Mouse (Mus musculus) induced T-regulatory cell, adult 2 months (primary cell): ENCODE measurements around the gene Tm2d3.

Experiments used
- DNase-seq: peaks from one replicate; pipeline ENCODE4 v3.0.0-alpha.2; 2012; ENCODE audit warnings: low read depth

Tm2d3 gene

GRCm38 (mm10) chr7:65690869-65691268, at the start of gene Tm2d3:
Gene Tm2d3, plus strand, starts transcription at chr7:65691169.
- no peak for DNase-seq

DNA sequence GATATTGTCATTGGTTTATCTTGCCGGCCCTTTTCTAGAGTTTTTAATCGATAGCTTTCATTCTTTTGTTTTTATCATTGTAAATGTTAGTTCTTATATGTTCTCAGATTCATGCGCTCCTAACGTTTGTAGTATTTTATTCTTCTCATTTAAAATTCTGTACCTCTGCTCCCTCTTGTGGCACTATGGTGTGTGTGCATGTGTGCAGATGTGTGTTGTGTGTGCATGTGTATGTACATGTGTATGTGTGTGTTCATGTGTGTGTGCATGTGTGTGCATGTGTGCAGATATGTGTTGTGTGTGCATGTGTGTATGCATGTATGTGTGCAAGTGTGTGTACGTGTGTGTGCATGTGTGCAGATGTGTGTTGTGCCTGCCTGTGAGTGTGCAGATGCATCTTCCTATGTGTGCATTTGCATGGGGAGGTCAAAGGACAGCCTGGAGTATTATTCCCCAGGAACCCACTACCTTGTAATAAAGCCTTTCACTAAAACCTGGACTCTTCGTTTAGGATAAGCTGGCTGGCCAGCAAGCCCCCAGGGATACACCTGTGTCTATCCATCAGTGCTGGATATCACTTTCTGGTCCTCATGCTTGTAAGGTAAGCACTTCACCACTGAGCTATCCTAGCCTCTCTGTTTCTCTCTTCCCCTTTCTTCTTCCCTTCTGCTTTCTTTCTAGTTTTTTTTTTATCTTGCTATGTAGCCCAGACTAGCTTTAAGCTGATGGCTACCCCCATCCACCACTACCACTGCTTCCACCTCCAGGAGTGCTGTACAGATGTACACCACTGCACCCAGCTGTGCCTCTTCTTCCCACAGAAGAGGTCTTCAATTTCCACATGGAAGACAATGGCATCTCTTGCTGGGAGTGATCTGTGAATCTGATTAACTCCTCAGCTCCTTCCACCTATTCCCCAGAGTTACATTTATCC, 48.3 kb upstream of the Tm2d3 start:
- peak; percentile 43 for DNase-seq

- DNase-seq, result no peak
Observed at GRCm38 (mm10) chr7:65643861-65644421, 47.0 kb upstream of the Tm2d3 start.

DNA sequence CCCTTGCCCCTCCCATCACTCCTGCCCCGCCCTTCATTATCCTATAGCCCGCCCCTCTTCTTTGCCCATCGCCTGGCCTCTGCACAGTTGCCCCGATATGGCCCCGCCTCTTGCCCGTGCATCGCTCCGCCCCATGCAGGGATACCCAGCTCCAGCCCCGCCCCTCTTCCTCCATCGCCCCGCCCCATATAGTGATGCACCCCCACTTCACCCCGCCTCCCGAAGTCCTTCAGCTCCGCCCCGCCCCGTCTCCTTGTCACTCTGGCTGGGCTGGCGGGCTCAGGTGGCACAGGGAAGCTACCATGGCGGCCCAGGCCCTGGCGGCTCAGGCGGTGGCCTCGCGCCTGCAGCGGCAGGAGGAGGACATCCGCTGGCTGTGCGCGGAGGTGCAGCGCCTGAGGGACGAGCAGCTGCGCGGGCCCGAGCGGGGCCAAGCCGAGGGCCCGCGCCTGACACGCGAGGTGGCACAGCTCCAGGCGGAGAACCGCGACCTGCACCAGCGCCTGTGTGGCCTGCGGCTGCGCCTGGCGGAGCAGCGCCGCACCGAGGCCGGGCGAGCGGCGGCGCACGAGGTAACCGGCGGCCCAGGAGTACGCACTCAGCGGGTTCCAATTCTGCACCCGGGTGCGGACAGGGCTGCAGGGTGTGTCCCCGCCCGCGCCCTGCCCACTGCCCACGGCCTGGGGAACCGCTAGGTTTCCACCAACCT, 46.2 kb upstream of the Tm2d3 start, which contains the start of gene Tarsl2:
Gene Tarsl2 (plus strand): TSS at position 256 of the 709 bp plus-strand sequence.
- DNase-seq, result peak; percentile 98

- peak; percentile 4 for DNase-seq
Observed at GRCm38 (mm10) chr7:65645996-65646395, 45.0 kb upstream of the Tm2d3 start.

DNA sequence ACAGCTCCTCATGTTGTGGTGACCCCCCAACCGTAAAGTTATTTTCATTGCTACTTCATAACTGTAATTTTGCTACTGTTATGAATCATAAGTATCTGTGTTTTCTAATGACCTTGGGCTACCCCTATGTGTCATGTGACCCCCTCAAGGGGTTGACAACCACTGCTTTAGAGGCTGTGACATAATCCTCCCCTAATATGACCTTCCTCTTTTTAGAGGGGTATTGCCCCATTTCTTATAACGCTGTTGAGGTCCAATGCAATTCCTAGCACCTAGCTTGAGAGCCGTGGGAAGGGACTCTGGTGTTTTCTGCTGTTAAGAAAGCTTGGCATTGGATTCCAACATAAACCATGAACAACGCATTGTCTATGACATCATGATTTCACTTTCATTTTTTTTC, 40.3 kb upstream of the Tm2d3 start:
- no peak for DNase-seq

DNA sequence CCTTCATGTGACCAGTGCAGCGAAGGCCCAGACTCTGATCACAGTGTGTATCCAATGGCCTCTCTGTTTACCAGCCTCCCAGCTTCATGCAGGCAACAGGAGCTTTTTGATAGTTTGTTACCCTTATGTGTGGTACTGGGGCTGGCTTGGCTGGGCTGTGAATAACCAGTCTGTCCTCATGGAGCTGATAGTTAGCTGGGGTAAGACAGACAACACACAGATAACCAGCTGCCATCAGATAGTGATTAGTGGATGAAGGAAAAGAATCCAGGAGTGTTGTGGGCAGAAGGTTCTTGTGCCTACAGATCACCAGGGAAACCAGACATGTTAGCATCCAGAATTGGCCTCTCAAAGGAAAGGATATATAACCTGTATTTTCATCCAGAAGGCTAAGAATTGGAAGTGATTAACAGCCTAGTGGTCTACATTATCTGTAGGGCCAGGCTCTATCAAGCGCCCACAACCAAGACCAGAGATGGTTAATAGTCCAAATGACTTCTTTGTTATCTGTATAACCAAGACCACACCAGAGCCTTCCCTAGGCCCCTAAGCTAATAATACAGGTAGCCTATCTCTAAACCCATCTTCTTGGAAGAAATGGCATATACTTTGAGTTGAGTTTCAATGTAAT, 33.4 kb upstream of the Tm2d3 start:
- DNase-seq, result no peak

DNA sequence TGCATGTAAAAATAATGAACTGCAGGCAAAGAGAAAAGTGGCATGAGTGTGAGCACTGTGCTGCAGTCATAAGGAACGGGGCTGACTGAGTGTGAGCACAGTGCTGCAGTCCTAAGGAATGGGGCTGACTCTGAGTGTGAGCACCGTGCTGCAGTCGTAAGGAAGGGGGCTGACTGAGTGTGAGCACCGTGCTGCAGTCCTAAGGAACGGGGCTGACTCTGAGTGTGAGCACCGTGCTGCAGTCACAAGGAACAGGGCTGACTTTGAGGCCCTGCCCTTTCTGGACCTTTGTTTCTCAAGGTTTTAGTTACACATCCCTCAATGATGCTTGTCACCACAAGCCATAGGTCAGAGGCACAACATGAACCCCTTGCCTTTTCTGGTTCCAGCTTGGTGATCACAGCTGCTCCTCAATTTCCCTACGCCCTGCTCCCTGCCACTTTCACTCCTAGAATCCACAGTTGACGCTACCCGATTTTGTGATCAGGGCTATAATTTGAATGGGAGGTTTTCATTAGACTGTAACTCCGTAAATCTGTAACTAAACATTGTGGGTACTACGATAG, 27.7 kb upstream of the Tm2d3 start:
- no peak for DNase-seq

- no peak for DNase-seq
Observed at GRCm38 (mm10) chr7:65663886-65664285, 27.1 kb upstream of the Tm2d3 start.

GRCm38 (mm10) chr7:65667491-65667890, 23.5 kb upstream of the Tm2d3 start:
- no peak for DNase-seq

GRCm38 (mm10) chr7:65678050-65678449, 12.9 kb upstream of the Tm2d3 start:
- no peak for DNase-seq

DNA sequence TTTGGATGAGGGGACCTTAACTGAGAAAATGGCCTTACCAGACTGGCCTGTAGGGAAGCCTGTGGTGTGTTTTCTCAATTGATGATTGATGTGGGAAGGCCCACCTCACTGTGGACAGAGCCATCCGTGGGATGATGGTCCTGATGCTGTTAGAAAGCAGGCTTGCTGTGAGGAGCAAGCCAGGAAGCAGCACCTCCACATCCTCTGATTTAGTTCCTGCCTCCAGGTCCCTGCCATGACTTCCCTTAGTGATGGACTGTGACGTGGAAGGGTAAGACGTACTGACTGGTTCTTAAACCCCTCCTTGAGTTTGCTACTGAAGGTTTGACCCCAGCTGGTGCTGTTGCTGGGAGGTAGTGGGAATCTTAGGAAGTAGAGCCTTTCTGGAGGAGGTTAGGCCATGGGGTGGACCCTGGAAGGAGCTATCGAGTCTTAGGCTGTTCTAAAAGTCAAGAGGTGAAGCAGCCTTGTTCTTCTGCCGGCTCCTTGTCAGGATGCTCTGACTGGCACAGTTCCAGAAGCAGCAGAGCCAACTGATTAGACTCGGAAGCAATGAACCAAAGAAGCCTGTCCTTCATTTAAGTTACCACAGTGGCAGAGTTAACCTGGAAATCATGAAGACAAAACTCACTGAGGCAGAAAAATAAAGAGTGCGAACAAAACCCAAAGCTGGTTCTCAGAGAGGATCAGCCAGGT, 11.9 kb upstream of the Tm2d3 start:
- no peak for DNase-seq

GRCm38 (mm10) chr7:65681166-65681565, 9.8 kb upstream of the Tm2d3 start:
- DNase-seq, result no peak

GRCm38 (mm10) chr7:65684256-65684835, 6.6 kb upstream of the Tm2d3 start:
- DNase-seq, result no peak

DNA sequence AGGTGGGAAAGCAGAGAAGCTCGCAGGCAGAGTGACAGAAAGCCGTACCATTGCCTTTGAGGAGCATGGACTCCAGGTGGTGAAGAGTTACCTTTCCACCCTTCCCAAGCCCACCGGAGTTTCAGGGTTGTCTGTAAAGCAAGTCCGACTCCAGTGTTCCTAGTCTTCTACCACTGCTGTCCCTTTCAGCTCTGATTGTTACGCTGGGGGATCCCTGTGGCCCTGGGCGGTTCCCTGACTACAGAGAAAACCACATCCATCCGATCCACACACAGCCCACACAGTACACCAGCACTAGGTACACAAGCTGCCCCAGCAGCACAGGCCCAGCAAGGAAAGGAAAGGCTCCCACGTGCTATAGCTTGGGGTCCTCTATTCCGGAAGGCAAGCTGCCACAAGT, 4.3 kb upstream of the Tm2d3 start:
- DNase-seq, result no peak

GRCm38 (mm10) chr7:65691929-65692605, 1.1 kb downstream of the Tm2d3 start:
- DNase-seq, result no peak

DNA sequence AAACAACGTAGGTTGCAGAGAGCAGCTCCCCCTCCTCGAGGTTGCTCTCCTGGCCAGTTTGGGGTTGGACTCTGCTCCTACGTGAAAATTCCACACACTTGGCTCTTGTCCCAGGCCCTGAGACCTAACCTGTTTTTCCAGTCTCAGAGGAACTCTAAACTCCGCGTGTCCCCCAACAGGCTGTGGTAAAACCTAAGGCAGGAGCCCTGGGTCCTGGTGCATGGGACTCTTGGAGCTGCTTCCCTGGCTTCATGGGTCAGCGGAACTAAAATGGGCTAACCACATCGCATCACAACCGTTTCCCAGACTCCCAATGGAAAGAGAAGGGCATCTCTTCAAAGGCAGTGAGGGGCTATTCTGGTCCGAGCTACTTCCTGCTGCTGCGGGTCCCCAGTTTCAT, 1.9 kb downstream of the Tm2d3 start:
- DNase-seq, result no peak

- DNase-seq, result peak; percentile 92
Observed at GRCm38 (mm10) chr7:65693301-65693821, 2.4 kb downstream of the Tm2d3 start.

GRCm38 (mm10) chr7:65696450-65696849, 5.5 kb downstream of the Tm2d3 start:
- DNase-seq, result peak; percentile 68

DNA sequence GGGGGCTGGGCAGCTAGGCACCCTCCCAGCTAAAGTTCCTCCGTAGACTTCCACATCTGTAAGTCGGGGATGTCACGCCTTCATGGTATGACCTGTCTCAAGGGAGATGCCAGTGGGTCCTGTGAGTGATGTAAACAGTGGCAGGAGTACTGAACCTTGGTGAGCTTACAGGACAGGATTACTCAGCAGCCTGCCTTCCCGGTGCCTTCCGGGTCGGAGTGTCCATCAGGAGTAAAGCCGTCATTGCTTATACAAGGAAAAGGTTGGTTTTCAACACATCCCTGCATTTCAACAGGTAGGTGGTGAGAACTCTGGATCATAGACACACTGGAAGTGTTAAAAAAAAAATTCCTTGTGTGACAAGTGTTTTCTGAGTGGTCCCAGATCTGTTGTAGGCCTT, 11.1 kb downstream of the Tm2d3 start:
- DNase-seq, result no peak
